Mouse (Mus musculus): Measurements from ENCODE around the gene Olfr322.
"Not testable (repeated sequence)": the region's sequence is repeated elsewhere in the genome, so short reads cannot be mapped to it uniquely, and the experiment has no call there.

The Olfr322 gene

GRCm38 (mm10) chr11:58658596-58658995 lies at the start of gene Olfr322:
Gene Olfr322, plus strand, starts transcription at chr11:58658782.
- no peak for DNase-seq

GRCm38 (mm10) chr11:58613359-58613758 lies 45.2 kb upstream of the Olfr322 start:
- DNase-seq = no peak

DNA sequence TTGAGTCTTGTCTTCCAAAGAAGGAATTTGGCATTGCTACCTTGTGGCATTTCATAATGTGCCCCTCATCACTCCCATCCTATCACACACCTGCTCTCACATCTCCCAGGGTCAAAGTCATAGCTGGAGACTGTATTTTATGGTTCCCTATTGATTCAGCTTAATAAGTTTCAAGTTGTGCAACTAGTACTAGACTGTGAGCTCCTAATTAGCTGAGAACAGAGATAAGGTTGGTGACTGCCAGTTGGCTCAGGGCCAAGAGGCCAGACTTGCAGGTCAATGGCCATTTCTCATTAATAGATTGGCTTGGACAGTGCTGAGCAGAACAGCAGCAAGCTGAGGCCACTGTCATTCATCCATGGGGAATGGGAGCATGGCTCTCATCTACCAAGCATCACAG lies 44.1 kb upstream of the Olfr322 start:
- no peak for DNase-seq

DNA sequence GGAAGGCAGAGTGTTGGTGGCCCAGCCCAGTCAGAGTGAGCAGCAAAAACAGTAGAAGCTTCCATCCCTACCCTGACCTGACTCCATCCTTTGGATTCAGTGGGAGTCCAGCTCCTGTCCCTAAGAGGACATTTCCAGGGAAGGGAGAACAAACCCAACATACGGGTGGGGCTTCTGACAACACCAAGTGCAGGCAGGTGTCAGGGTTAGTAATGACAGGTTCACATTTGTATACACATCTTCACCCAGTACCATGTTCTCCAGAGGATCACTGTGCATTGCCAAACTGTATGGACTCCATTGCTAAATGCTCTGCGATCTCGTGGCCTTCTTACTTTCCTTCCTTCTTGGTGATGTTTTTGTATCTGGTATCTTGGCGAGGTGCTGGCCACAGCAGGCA lies 42.6 kb upstream of the Olfr322 start, which contains the start of gene 2210407C18Rik:
TSS of gene 2210407C18Rik (minus strand) at position 101 of the 400 bp plus-strand sequence.
- DNase-seq = no peak

GRCm38 (mm10) chr11:58618369-58618768 lies 40.2 kb upstream of the Olfr322 start:
- no peak for DNase-seq

- DNase-seq = no peak
Observed at GRCm38 (mm10) chr11:58618793-58619192, 39.8 kb upstream of the Olfr322 start.

GRCm38 (mm10) chr11:58626146-58626545 lies 32.4 kb upstream of the Olfr322 start:
- DNase-seq = no peak

GRCm38 (mm10) chr11:58630401-58630800 lies 28.2 kb upstream of the Olfr322 start, which contains the start of gene Olfr323:
Gene Olfr323, minus strand, starts transcription at chr11:58630501.
- no peak for DNase-seq

DNA sequence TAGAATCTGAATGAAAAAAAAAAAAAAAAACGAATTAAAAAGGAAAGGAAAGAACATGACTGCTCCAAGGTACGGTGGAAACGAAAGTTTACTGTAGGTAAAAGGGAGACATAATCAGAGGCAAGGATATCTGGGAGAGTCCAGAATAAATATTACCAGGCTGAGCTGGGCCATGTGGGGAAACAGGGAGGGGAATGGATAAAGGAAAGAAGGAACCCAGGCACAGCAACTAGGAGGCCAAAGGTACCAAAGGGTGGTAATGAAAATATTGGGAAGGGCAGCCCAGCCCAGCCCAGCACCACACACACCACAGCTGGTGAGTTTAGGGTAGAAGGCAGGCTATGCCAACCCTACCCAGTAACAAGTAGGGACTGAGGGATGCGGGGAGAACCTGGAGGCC lies 23.7 kb upstream of the Olfr322 start:
- DNase-seq = no peak

DNA sequence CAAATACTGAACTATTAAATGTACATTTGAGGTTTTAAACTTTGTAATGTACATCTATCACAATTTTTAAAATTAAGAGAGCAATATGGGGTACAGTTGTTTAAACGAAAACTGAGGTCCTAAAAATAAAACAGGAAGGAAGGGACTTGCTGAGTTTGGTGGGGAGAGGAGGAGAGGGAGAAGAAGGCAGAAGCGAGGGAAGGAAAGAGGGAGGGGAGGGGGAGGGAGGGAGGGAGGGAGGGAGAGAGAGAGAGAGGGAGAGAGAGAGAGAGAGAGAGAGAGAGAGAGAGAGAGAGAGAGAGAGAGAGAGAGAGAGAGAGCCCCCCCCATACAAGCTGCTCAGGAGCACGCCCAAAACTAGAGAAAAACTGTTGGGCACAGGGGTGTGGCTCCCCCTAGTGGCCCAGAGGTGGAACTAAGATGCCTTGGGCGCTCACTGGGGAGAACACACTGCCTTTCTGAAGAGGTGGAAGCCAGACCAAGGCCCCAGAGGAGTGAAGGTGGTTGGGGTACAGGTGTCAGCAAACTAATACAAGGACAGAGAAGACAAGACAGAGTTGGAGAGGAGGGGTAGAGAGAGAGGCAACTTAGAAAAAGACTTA lies 22.1 kb upstream of the Olfr322 start:
- no peak for DNase-seq

DNA sequence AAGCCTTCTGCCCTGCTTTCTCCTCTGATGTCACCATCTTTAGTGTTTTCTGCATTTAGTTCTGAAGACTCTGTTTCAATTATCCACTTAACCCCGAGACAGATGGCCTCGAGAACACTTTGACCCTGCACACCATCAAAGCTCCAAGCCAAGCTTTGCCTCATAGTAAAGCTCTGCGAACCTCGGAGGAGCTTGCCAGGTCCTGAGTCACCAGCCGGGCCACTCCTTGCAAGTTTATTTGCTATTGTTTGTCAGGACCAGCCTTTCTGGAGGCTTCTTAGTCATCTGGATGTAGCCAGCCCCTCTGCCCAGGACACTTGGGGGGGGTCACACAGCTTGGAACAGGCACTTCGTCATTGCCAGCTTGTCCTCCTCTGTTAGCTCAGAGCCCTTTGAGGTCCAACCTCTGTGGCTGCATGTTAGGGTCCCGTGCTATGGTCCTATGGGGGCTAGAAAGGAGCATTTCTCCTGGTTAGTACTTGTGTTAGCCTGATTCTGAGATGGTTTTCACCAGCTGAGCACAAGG lies 20.3 kb upstream of the Olfr322 start:
- DNase-seq = no peak

DNA sequence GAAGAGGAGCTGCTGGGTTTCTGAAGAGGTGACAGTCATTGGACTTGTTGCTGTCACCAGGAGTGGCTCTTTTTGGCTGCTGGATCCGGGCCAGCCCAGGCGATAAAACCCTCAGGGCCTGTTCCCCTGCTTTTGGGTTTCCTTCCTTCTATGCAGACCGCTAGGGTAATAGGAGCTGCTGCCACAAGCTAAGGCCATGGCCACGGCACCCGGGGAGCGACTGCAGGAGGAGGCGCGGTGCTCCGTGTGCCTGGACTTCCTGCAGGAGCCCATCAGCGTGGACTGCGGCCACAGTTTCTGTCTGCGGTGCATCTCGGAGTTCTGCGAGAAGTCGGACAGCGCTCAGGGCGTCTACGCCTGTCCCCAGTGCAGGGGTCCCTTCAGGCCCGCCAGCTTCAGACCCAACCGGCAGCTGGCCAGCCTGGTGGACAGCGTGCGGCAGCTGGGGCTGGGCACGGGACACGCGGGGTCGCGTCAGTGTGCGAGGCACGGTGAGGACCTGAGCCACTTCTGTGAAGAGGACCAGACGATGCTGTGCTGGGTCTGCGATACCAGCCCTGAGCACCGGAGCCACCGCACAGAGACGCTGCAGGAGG lies 18.2 kb upstream of the Olfr322 start, which contains the start of gene Trim58:
TSS of gene Trim58 (plus strand) at position 194 of the 596 bp plus-strand sequence.
- no peak for DNase-seq

- DNase-seq = no peak
Observed at GRCm38 (mm10) chr11:58641057-58641456, 17.5 kb upstream of the Olfr322 start.

GRCm38 (mm10) chr11:58641638-58642358 lies 16.8 kb upstream of the Olfr322 start:
- DNase-seq = no peak

GRCm38 (mm10) chr11:58643350-58643749 lies 15.2 kb upstream of the Olfr322 start:
- DNase-seq = no peak

- no peak for DNase-seq
Observed at GRCm38 (mm10) chr11:58655151-58655550, 3.4 kb upstream of the Olfr322 start.

DNA sequence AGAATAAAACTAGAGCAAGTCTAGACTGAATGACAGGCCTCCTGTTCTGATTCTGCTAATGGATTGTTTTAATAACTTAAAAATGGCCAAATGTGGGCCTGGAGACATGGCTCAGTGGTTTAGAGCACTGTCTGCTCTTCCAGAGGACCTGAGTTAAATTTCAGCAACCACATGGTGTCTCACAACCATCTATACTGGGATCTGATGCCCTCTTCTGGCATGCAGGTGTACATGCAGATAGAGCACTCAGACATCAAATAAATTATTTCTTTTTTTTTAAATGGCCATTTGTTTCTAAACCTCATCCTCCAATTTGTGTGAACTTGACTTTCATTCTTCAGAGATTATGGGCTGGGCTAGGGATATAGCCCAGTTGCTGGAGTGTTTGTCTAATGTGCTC lies 10.7 kb downstream of the Olfr322 start:
- no peak for DNase-seq

DNA sequence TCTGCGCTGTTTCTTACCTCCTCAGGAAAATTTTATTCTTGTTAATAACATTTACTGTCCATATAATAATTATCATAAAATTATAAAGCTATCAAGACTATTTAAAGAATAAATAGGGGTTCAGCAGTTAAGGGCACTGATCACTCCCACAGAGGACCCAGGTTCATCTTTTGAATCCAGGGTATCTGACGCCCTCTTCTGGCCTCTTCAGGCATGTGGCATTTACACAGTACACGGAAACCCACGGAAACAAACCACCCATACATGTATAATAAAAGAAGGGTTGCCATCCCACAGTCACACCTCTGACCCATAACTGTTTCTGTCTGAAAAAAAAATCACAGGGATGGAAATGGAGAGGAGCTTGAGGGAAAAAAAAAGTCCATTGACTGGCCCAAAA lies 13.2 kb downstream of the Olfr322 start:
- no peak for DNase-seq

DNA sequence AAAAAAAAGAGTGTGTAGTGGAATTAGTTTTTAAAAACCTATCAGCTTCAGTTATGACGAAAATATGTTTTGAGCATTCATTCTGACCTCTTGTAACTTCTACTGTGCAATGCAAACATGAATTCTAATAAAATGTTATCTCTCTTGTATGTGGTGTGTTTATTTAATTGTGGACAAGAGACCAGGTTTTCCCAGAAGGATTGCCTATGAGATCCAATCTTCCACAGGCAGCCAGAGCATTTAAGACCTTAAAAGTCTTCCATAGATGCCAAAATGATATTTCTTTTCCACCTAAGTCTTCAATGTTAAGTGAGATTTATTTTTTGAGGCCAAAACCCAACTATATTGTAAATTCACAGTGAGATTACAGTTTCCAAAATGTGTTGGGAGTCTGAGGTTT lies 22.2 kb downstream of the Olfr322 start, which contains the start of gene Olfr320:
TSS of gene Olfr320 (plus strand) at position 301 of the 400 bp plus-strand sequence.
- no peak for DNase-seq

DNA sequence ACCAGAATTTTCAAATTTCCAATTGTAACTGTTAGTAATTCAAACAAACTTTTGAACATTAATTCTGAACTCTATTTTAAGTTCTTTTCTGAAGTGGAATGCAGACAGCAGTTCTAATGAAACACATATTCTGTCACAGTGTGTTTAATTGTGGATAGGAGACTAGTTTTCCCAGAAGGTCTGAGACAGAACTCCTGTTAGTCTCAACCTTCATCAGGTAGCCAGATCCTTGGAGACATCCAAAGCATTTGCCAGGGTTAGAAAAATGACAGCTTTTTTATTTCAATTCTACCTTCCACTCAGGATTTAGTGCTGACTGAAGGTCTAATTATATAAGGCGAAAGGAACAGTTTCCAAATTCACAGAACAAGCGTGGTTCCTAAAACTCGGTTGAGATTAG lies 40.3 kb downstream of the Olfr322 start, which contains the start of gene Olfr319:
TSS of gene Olfr319 (plus strand) at position 301 of the 400 bp plus-strand sequence.
- DNase-seq = no peak

DNA sequence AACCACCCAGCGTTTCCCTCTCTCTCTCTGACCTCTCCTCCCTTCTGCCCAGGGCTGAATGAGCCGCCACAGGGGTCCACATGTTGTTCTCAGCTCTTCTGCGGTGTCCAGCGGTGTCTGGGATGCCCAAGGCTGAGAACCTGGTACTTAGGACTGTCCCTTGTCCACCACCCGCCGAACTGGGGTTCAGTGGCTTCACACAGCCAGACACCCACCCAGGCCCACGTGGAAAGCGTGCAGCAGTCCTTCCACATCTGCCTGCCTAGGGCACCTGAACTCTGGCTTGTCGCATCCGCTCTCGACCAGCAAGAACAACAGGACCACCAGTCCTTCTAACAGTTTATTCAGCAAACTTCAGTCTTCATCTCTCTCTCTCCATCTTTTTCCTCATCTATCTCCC lies 50.5 kb downstream of the Olfr322 start:
- DNase-seq = no peak

DNA sequence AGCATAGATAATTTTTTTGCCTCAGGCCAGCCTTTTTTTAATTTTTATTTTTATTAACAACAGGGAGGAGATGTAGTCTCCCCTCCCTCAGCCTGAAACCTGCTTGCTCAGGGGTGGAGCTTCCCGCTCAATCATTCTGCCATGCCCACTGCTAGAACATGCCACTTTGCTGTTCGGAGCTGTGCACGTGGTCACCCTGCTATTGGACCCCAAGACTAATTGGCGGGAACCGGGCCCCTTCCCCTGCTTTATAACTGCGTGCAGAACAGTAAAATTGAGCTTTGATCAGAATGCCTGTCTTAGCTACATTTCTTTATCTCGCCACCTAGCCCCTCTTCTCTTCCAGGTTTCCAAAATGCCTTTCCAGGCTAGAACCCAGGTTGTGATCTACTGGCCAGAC lies 59.1 kb downstream of the Olfr322 start:
- DNase-seq = not testable (repeated sequence)

Measured in cerebellum, adult 9-11 months (tissue).